ENCODE assay signal across 8 mouse cellular contexts in the genomic region with DNA sequence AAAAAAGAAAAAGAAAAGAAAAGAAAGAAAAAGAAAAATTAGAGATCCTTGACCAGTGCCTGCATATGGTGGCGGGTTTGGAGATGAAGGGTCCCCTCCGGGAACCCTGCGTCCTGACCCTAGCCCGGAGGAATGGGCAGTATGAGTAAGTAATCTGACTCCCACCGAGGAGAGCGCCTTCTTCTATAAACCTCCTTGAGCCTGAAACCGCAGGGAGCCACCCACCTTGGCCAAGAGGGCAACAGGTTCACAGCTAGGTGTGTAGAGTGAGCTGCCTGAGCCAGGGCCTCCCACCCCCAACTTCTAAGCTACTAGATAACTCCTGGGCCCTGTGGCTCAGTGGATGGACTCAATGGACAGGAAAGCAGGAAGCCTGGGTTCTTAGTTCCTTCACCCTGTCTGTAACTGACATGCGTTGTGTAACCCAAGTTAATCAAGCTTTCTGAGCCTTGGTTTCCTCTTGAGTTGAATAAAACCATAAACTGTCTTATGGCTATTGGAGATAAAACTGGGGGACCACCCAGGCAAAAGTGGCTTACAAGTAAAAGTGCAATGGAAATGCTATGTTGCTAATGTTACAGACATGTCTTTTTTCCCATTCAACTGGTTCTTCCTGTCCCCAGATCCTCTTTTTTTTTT. TPM values are rescaled to one million over a fixed set of nuclear protein-coding genes. Genes with fewer than 3 reads are reported as not detected.
A peak's percentile ranks its signal among the peaks of the same experiment; 100 is the strongest.
DNase-seq lines count a peak whose midpoint lies in the region; ATAC-seq lines count a peak whose summit lies in the region.

No protein-coding gene starts in this region.

- no peaks in the 10 kb centered on the region for H3K27me3 ChIP-seq in embryonic facial prominence, embryonic 15.5 days
- H3K27me3 ChIP-seq in liver, embryonic 16.5 days (ENCODE audit: control insufficient read depth, insufficient read depth, low read depth, low read length), result no peaks in the 10 kb centered on the region
- no peaks in the 10 kb centered on the region for H3K27me3 ChIP-seq in neural tube, embryonic 12.5 days (replicated peaks)

- no peak for ATAC-seq in cerebellum, adult (ENCODE audit: insufficient number of reproducible peaks, low FRiP score, low TSS enrichment)
- ATAC-seq in embryonic facial prominence, embryonic 15.5 days (ENCODE audit: insufficient number of reproducible peaks, low FRiP score, low TSS enrichment, low read depth), result no peak
- no peak for ATAC-seq in liver, embryonic 16.5 days (ENCODE audit: low read depth)
- peak; percentile 23; the same call in 1 of the 2 replicates for ATAC-seq in neural tube, embryonic 12.5 days (ENCODE audit: low FRiP score, low read depth)

- peak overlapping the region; percentile 62 for H3K4me3 ChIP-seq in embryonic facial prominence, embryonic 15.5 days (replicated peaks)
- H3K4me3 ChIP-seq in liver, embryonic 16.5 days (ENCODE audit: low read depth, low read length), result peak overlapping the region; percentile 72
- H3K4me3 ChIP-seq in neural tube, embryonic 12.5 days, result peak overlapping the region; percentile 59

- peak overlapping the region; percentile 49 for H3K4me2 ChIP-seq in embryonic facial prominence, embryonic 15.5 days (replicated peaks)
- peak overlapping the region; percentile 59 for H3K4me2 ChIP-seq in liver, embryonic 16.5 days (ENCODE audit: low read depth, low read length)
- peak overlapping the region; percentile 60 for H3K4me2 ChIP-seq in neural tube, embryonic 12.5 days (replicated peaks)

- no peaks in the 10 kb centered on the region for H3K4me1 ChIP-seq in embryonic facial prominence, embryonic 15.5 days
- H3K4me1 ChIP-seq in liver, embryonic 16.5 days (ENCODE audit: control insufficient read depth, low read depth, low read length), result no peaks in the 10 kb centered on the region
- peaks cover 3% of the 10 kb centered on the region for H3K4me1 ChIP-seq in neural tube, embryonic 12.5 days

- H3K9me3 ChIP-seq in embryonic facial prominence, embryonic 15.5 days (replicated peaks), result no peaks in the 10 kb centered on the region
- no peaks in the 10 kb centered on the region for H3K9me3 ChIP-seq in liver, embryonic 16.5 days (replicated peaks; ENCODE audit: control insufficient read depth, low read length)
- H3K9me3 ChIP-seq in neural tube, embryonic 12.5 days, result no peaks in the 10 kb centered on the region

- WGBS in embryonic facial prominence, embryonic 15.5 days, result 32% methylated on average over 8 of the region's 8 CpGs
- 21% methylated on average over 8 of the region's 8 CpGs for WGBS in liver, embryonic 16.5 days (ENCODE audit: insufficient replicate concordance)
- WGBS in neural tube, embryonic 12.5 days, result 20% methylated on average over 8 of the region's 8 CpGs

- no peak overlapping the region for H3K27ac ChIP-seq in embryonic facial prominence, embryonic 15.5 days (replicated peaks)
- H3K27ac ChIP-seq in liver, embryonic 16.5 days (ENCODE audit: low read length), result no peak overlapping the region
- no peak overlapping the region for H3K27ac ChIP-seq in neural tube, embryonic 12.5 days

- no peaks in the 10 kb centered on the region for H3K36me3 ChIP-seq in embryonic facial prominence, embryonic 15.5 days
- H3K36me3 ChIP-seq in liver, embryonic 16.5 days (ENCODE audit: control insufficient read depth, insufficient read depth), result no peaks in the 10 kb centered on the region
- H3K36me3 ChIP-seq in neural tube, embryonic 12.5 days, result no peaks in the 10 kb centered on the region

- no peak overlapping the region for H3K9ac ChIP-seq in embryonic facial prominence, embryonic 15.5 days
- H3K9ac ChIP-seq in liver, embryonic 16.5 days (ENCODE audit: low read depth, low read length), result peak overlapping the region; percentile 71
- H3K9ac ChIP-seq in neural tube, embryonic 12.5 days, result peak overlapping the region; percentile 6; the same call in 1 of the 2 replicates

- DNase-seq in cerebellum, adult 11-12 months, result peak; percentile 24
- DNase-seq in Muller cell, postnatal 12 days (ENCODE audit: inconsistent ontology term), result peak; percentile 10
- peak; percentile 22 for DNase-seq in induced T-regulatory cell, adult 2 months (ENCODE audit: low read depth)
- no peak for DNase-seq in urinary bladder, postnatal 4 days (ENCODE audit: low spot score in 2 of 2)

RNA-seq across cellular contexts. Expression of gene Ocrl, which starts 0.8 kb away (rescaled TPM):
- 21.4 and 22.2 TPM in 2 replicates for polyA plus RNA-seq in embryonic facial prominence, embryonic 15.5 days (2015; fragmentation: Nextera tagmentation; extraction: Ambion mirVana)
- polyA plus RNA-seq in liver, embryonic 16.5 days (2015; fragmentation: Nextera tagmentation; extraction: Ambion mirVana), result 2.7 and 3.3 TPM in 2 replicates
- polyA plus RNA-seq in neural tube, embryonic 12.5 days (2016; fragmentation: Nextera tagmentation; extraction: Ambion mirVana), result 21.7 and 23.0 TPM in 2 replicates

RNA-seq across cellular contexts. Expression of gene Smarca1, which starts 20.2 kb away (rescaled TPM):
- polyA plus RNA-seq in embryonic facial prominence, embryonic 15.5 days (2015; fragmentation: Nextera tagmentation; extraction: Ambion mirVana), result 20.5 and 25.0 TPM in 2 replicates
- 3.5 and 4.1 TPM in 2 replicates for polyA plus RNA-seq in liver, embryonic 16.5 days (2015; fragmentation: Nextera tagmentation; extraction: Ambion mirVana)
- polyA plus RNA-seq in neural tube, embryonic 12.5 days (2016; fragmentation: Nextera tagmentation; extraction: Ambion mirVana), result 23.6 and 29.8 TPM in 2 replicates

Comparison
In these comparisons a context has a peak if more than half of its experiments do, and no peak if none do; other contexts are left out.
1. DNase-seq: peak in cerebellum, adult 11-12 months (single experiment), Muller cell, postnatal 12 days (single experiment) and induced T-regulatory cell, adult 2 months (single experiment); none in urinary bladder, postnatal 4 days (0 of 2).
2. Peak in every context shown above with its lines, with median percentiles within 50 percentile points of each other: H3K4me2 ChIP-seq and H3K4me3 ChIP-seq.